Comparison of ENCODE assay signal across 20 mouse cellular contexts in the genomic region with DNA sequence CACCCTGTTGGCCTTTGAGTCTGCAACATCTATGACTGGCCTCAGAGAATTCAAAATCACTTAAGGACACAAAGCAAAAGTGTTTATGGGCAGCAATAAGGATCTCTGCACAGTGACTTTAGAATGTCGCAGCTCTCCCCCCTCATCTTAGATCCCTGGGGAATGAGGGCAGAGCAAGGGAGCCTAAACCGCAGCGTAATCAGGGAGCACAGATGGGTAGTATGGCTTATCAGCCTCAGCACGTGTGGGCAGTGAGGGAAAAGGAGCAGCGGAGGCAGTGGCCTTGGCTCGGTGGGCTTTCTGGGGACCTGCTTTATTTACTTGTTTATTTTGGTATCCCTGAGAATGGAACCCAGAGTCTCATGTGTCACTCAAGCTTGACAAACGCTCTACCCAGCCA. TPM values are rescaled to one million over a fixed set of nuclear protein-coding genes. Genes with fewer than 3 reads are reported as not detected.
DNase-seq lines count a peak whose midpoint lies in the region; ATAC-seq and TF ChIP-seq lines count a peak whose summit lies in the region.
"Had no signal": no experiment of that assay in that cellular context is flagged by ENCODE, and none has a peak within 500 bp of the region (broad histone marks: within the 10 kb centered on the region; RNA-seq: fewer than 3 reads in every experiment).

No protein-coding gene starts in this region.

- H3K36me3 ChIP-seq in liver, postnatal 0 days (replicated peaks; ENCODE audit: insufficient read depth, low read length), result no peaks in the 10 kb centered on the region
- no peaks in the 10 kb centered on the region for H3K36me3 ChIP-seq in midbrain, embryonic 12.5 days
- H3K36me3 ChIP-seq in midbrain, embryonic 10.5 days, result no peaks in the 10 kb centered on the region
- no peaks in the 10 kb centered on the region for H3K36me3 ChIP-seq in liver, embryonic 12.5 days
- H3K36me3 ChIP-seq: embryonic facial prominence, embryonic 12.5 days; forebrain, embryonic 15.5 days; heart, embryonic 12.5 days; hindbrain, embryonic 10.5 days had no signal

- no peak overlapping the region for H3K4me2 ChIP-seq in liver, postnatal 0 days (ENCODE audit: low read depth, low read length)
- H3K4me2 ChIP-seq in midbrain, embryonic 12.5 days (replicated peaks), result no peak overlapping the region
- peak overlapping the region; percentile 39 for H3K4me2 ChIP-seq in liver, embryonic 12.5 days
- H3K4me2 ChIP-seq: embryonic facial prominence, embryonic 12.5 days; forebrain, embryonic 15.5 days; heart, embryonic 12.5 days; hindbrain, embryonic 14.5 days had no signal

- no peak overlapping the region for H3K9ac ChIP-seq in liver, postnatal 0 days (replicated peaks)
- no peak overlapping the region for H3K9ac ChIP-seq in midbrain, embryonic 12.5 days (replicated peaks)
- no peak overlapping the region for H3K9ac ChIP-seq in liver, embryonic 12.5 days
- H3K9ac ChIP-seq: embryonic facial prominence, embryonic 12.5 days; forebrain, embryonic 15.5 days; heart, embryonic 12.5 days; hindbrain, embryonic 14.5 days had no signal

- ATAC-seq in liver, postnatal 0 days, result no peak
- ATAC-seq in midbrain, embryonic 12.5 days (ENCODE audit: low FRiP score, low read depth), result 0 out of 2 replicates have a peak, but pooled peaks have one; percentile 44
- ATAC-seq in liver, embryonic 12.5 days, result peak; percentile 93
- no peak for ATAC-seq in CD4-positive, CD25-positive, alpha-beta regulatory T cell, adult 4 months
- ATAC-seq: forebrain, embryonic 15.5 days had no signal

- no peaks in the 10 kb centered on the region for H3K27me3 ChIP-seq in liver, postnatal 0 days (ENCODE audit: insufficient read depth, low read length)
- H3K27me3 ChIP-seq in midbrain, embryonic 12.5 days, result no peaks in the 10 kb centered on the region
- no peaks in the 10 kb centered on the region for H3K27me3 ChIP-seq in midbrain, embryonic 10.5 days (ENCODE audit: low read depth, poor library complexity, severe bottlenecking)
- no peaks in the 10 kb centered on the region for H3K27me3 ChIP-seq in liver, embryonic 12.5 days (replicated peaks)
- H3K27me3 ChIP-seq: forebrain, embryonic 15.5 days; heart, embryonic 12.5 days had no signal

- H3K27ac ChIP-seq in liver, postnatal 0 days (ENCODE audit: low read depth), result no peak overlapping the region
- H3K27ac ChIP-seq in midbrain, embryonic 12.5 days (replicated peaks), result no peak overlapping the region
- no peak overlapping the region for H3K27ac ChIP-seq in midbrain, embryonic 10.5 days (replicated peaks)
- H3K27ac ChIP-seq in liver, embryonic 12.5 days, result no peak overlapping the region
- H3K27ac ChIP-seq: embryonic facial prominence, embryonic 12.5 days; forebrain, embryonic 15.5 days; heart, adult 2 months; hindbrain, embryonic 10.5 days; hindbrain, embryonic 14.5 days had no signal

- no peak overlapping the region for H3K4me3 ChIP-seq in liver, postnatal 0 days (ENCODE audit: low read depth, low read length)
- no peak overlapping the region for H3K4me3 ChIP-seq in midbrain, embryonic 12.5 days
- H3K4me3 ChIP-seq in midbrain, embryonic 10.5 days, result no peak overlapping the region
- no peak overlapping the region for H3K4me3 ChIP-seq in liver, embryonic 12.5 days
- H3K4me3 ChIP-seq: embryonic facial prominence, embryonic 12.5 days; forebrain, embryonic 15.5 days; heart, adult 2 months; heart, embryonic 12.5 days; hindbrain, embryonic 10.5 days had no signal

- 23% methylated on average over 7 of the region's 7 CpGs for WGBS in liver, postnatal 0 days (ENCODE audit: insufficient replicate concordance)
- WGBS in midbrain, embryonic 12.5 days, result 36% methylated on average over 7 of the region's 7 CpGs
- 34% methylated on average over 7 of the region's 7 CpGs for WGBS in midbrain, embryonic 10.5 days
- WGBS in liver, embryonic 12.5 days (ENCODE audit: insufficient replicate concordance), result 10% methylated on average over 7 of the region's 7 CpGs

- TF ChIP-seq CTCF in liver, postnatal 0 days (IDR thresholded peaks at IDR 0.05; ENCODE audit: low read depth), result no peak

- H3K9me3 ChIP-seq in liver, postnatal 0 days (ENCODE audit: low read length), result no peaks in the 10 kb centered on the region
- H3K9me3 ChIP-seq in midbrain, embryonic 12.5 days, result no peaks in the 10 kb centered on the region
- H3K9me3 ChIP-seq in midbrain, embryonic 10.5 days (replicated peaks), result no peaks in the 10 kb centered on the region
- H3K9me3 ChIP-seq in liver, embryonic 12.5 days (replicated peaks), result no peaks in the 10 kb centered on the region
- H3K9me3 ChIP-seq: embryonic facial prominence, embryonic 12.5 days; forebrain, embryonic 15.5 days; heart, embryonic 12.5 days; hindbrain, embryonic 10.5 days had no signal

- no peaks in the 10 kb centered on the region for H3K4me1 ChIP-seq in liver, postnatal 0 days (ENCODE audit: insufficient read depth)
- H3K4me1 ChIP-seq in midbrain, embryonic 12.5 days, result no peaks in the 10 kb centered on the region
- 0 out of 2 replicates have a peak, but pooled peaks cover 3% of the 10 kb centered on the region for H3K4me1 ChIP-seq in midbrain, embryonic 10.5 days
- peaks cover 15% of the 10 kb centered on the region for H3K4me1 ChIP-seq in liver, embryonic 12.5 days
- H3K4me1 ChIP-seq: embryonic facial prominence, embryonic 12.5 days; forebrain, embryonic 15.5 days had no signal

- peak; percentile 45 for DNase-seq in liver
- no peak for DNase-seq in liver, postnatal 0 days
- DNase-seq in midbrain, embryonic 10.5 days (ENCODE audit: low spot score), result no peak
- no peak for DNase-seq in heart, adult 9 months (ENCODE audit: low spot score in 2 of 2)
- DNase-seq: adrenal gland, postnatal 10 days; B cell, adult 2 months; cerebellum, adult 11-12 months; cerebellum, adult 9-10 months; cerebellum, postnatal 25 days; heart, adult 2 months had no signal

- no peak for TF ChIP-seq EP300 in liver, postnatal 0 days (IDR thresholded peaks at IDR 0.05; ENCODE audit: low read depth)

RNA-seq across cellular contexts. Expression of gene Tcf21, which starts 34.4 kb away (rescaled TPM):
- polyA plus RNA-seq in liver, postnatal 0 days (2015; fragmentation: Nextera tagmentation; extraction: Ambion mirVana), result 12.9 and 13.9 TPM in 2 replicates
- 0.30 TPM in 1 of 2 replicates, not detected in the other for polyA plus RNA-seq in midbrain, embryonic 12.5 days (2016; fragmentation: Nextera tagmentation; extraction: Ambion mirVana)
- not detected in 2 replicates for polyA plus RNA-seq in midbrain, embryonic 10.5 days (2016; fragmentation: Nextera tagmentation; extraction: Ambion mirVana)
- 8.0 and 12.3 TPM in 2 replicates for polyA plus RNA-seq in liver, embryonic 12.5 days (2016; fragmentation: Nextera tagmentation; extraction: Ambion mirVana)
- under 1 TPM in 1 of 2 experiments, not detected in 1; 0.17 TPM for polyA plus RNA-seq in CD4-positive, CD25-positive, alpha-beta regulatory T cell, adult 4 months (2017; shearing (Covaris generic))
- polyA plus RNA-seq: cortical plate, adult 2 months; forebrain, embryonic 11.5 days had no signal

Comparison
In these comparisons a context has a peak if more than half of its experiments do, and no peak if none do; other contexts are left out.
1. ATAC-seq: peak in midbrain, embryonic 12.5 days (single experiment) and liver, embryonic 12.5 days (single experiment); none in liver, postnatal 0 days (single experiment) and CD4-positive, CD25-positive, alpha-beta regulatory T cell, adult 4 months (single experiment).